Mouse (Mus musculus): ENCODE measurements around the gene Dnajb6. TPM values are rescaled to one million over a fixed set of nuclear protein-coding genes. Genes with fewer than 3 reads are reported as not detected.

Dnajb6 gene
- polyA plus RNA-seq (2015; fragmentation: Nextera tagmentation; extraction: Ambion mirVana): 102 and 114 TPM in 2 replicates

DNA sequence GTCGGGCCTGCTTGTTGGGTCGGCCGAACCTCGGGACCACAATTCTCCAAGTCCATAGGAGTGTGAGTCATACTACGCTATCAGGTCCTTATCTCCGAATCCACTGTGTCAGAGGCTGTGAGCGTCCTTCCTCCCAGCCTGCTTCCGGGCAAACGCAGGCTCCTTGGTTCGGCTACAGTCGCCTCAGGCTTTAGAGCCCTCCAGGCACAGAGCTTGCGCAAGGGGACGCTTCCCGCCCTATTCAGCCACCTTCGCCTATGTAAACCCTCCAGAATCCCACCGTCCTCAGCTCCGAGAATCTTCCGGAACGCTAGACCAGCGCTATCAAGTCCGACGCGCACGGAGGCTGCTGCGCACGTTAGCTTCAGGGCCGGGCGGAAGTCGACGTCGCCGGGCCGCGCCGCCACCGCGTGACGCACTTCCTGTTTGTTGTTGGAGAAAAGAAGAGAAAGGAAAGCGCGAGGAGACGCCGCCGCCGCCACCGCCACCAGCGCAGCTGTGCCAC lies at the start of gene Dnajb6, which contains the start of gene Gm5129:
Gene Dnajb6, plus strand, starts transcription at position 132 of the 505 bp plus-strand sequence.
Gene Gm5129, minus strand, starts transcription at position 380 of the 505 bp plus-strand sequence.

Other genes with a start within 250 kb of the Dnajb6 start
- gene Ube3c, start 166.4 kb upstream of the Dnajb6 start, polyA plus RNA-seq (2015; fragmentation: Nextera tagmentation; extraction: Ambion mirVana): 14.3 and 15.8 TPM in 2 replicates
- not detected in 2 replicates for gene Gm5129, start 248 bp downstream of the Dnajb6 start, polyA plus RNA-seq (2015; fragmentation: Nextera tagmentation; extraction: Ambion mirVana)